Mouse (Mus musculus): ENCODE results near the gene Adamts7. TPM values are rescaled to one million over a fixed set of nuclear protein-coding genes. Genes with fewer than 3 reads are reported as not detected.

Gene Adamts7
- total and polyA plus RNA-seq, 2 experiments from 2014 or later = 8.3 to 34.4 TPM

- TF ChIP-seq CTCF (IDR thresholded peaks at IDR 0.05; ENCODE audit: low read depth) (no peak), EP300 (IDR thresholded peaks at IDR 0.05; ENCODE audit: low read depth) (no peak)
- Histone ChIP-seq H3K9me3 (replicated peaks; ENCODE audit: control insufficient read depth, low read length) (no peaks in the 10 kb centered on the region), H3K4me3 (ENCODE audit: low read depth, low read length) (no peak overlapping the region), H3K9ac (replicated peaks; ENCODE audit: low read depth, low read length) (no peak overlapping the region), H3K27ac (ENCODE audit: low read depth) (no peak overlapping the region), H3K4me2 (ENCODE audit: low read depth, low read length) (no peak overlapping the region), H3K36me3 (replicated peaks; ENCODE audit: control insufficient read depth, insufficient read depth, low read length) (peaks cover 26% of the 10 kb centered on the region), H3K4me1 (ENCODE audit: control insufficient read depth, insufficient read depth) (peaks cover 20% of the 10 kb centered on the region), H3K27me3 (ENCODE audit: control insufficient read depth, insufficient read depth, low read length) (no peaks in the 10 kb centered on the region)
- WGBS = 47% methylated on average over 4 of the region's 4 CpGs
- DNase-seq (ENCODE audit: low spot score) = no peak
- no peak for ATAC-seq (ENCODE audit: insufficient read depth, low read depth)
Observed at GRCm38 (mm10) chr9:90169965-90170364, 7.1 kb downstream of the Adamts7 start.

GRCm38 (mm10) chr9:90171421-90171820 is 8.6 kb downstream of the Adamts7 start:
- Histone ChIP-seq H3K36me3 (replicated peaks; ENCODE audit: control insufficient read depth, insufficient read depth, low read length) (peaks cover 29% of the 10 kb centered on the region), H3K27ac (ENCODE audit: low read depth) (no peak overlapping the region), H3K9me3 (replicated peaks; ENCODE audit: control insufficient read depth, low read length) (no peaks in the 10 kb centered on the region), H3K27me3 (ENCODE audit: control insufficient read depth, insufficient read depth, low read length) (no peaks in the 10 kb centered on the region), H3K9ac (replicated peaks; ENCODE audit: low read depth, low read length) (no peak overlapping the region), H3K4me2 (ENCODE audit: low read depth, low read length) (no peak overlapping the region), H3K4me3 (ENCODE audit: low read depth, low read length) (no peak overlapping the region), H3K4me1 (ENCODE audit: control insufficient read depth, insufficient read depth) (peaks cover 8% of the 10 kb centered on the region; the same call in 1 of the 2 replicates)
- WGBS = 92% methylated on average over 19 of the region's 19 CpGs
- TF ChIP-seq CTCF (IDR thresholded peaks at IDR 0.05; ENCODE audit: low read depth) (no peak), EP300 (IDR thresholded peaks at IDR 0.05; ENCODE audit: low read depth) (no peak)
- ATAC-seq (ENCODE audit: insufficient read depth, low read depth) = no peak
- no peak for DNase-seq (ENCODE audit: low spot score)

GRCm38 (mm10) chr9:90172528-90173321 is 9.9 kb downstream of the Adamts7 start:
- no peak overlapping the region for H3K9ac ChIP-seq (replicated peaks; ENCODE audit: low read depth, low read length)
- no peaks in the 10 kb centered on the region for H3K4me1 ChIP-seq (ENCODE audit: control insufficient read depth, insufficient read depth)
- 74% methylated on average over 8 of the region's 8 CpGs for WGBS
- H3K27ac ChIP-seq (ENCODE audit: low read depth) = no peak overlapping the region
- no peak overlapping the region for H3K4me3 ChIP-seq (ENCODE audit: low read depth, low read length)
- no peak for DNase-seq (ENCODE audit: low spot score)
- H3K36me3 ChIP-seq (replicated peaks; ENCODE audit: control insufficient read depth, insufficient read depth, low read length) = peaks cover 39% of the 10 kb centered on the region
- TF ChIP-seq CTCF (IDR thresholded peaks at IDR 0.05; ENCODE audit: low read depth) = no peak
- TF ChIP-seq EP300 (IDR thresholded peaks at IDR 0.05; ENCODE audit: low read depth) = no peak
- no peak for ATAC-seq (ENCODE audit: insufficient read depth, low read depth)
- no peaks in the 10 kb centered on the region for H3K27me3 ChIP-seq (ENCODE audit: control insufficient read depth, insufficient read depth, low read length)
- no peaks in the 10 kb centered on the region for H3K9me3 ChIP-seq (replicated peaks; ENCODE audit: control insufficient read depth, low read length)
- no peak overlapping the region for H3K4me2 ChIP-seq (ENCODE audit: low read depth, low read length)

- Histone ChIP-seq H3K27ac (ENCODE audit: low read depth) (no peak overlapping the region), H3K27me3 (ENCODE audit: control insufficient read depth, insufficient read depth, low read length) (no peaks in the 10 kb centered on the region), H3K9me3 (replicated peaks; ENCODE audit: control insufficient read depth, low read length) (no peaks in the 10 kb centered on the region), H3K4me2 (ENCODE audit: low read depth, low read length) (no peak overlapping the region), H3K4me1 (ENCODE audit: control insufficient read depth, insufficient read depth) (no peaks in the 10 kb centered on the region), H3K9ac (replicated peaks; ENCODE audit: low read depth, low read length) (no peak overlapping the region), H3K4me3 (ENCODE audit: low read depth, low read length) (no peak overlapping the region), H3K36me3 (replicated peaks; ENCODE audit: control insufficient read depth, insufficient read depth, low read length) (peaks cover 45% of the 10 kb centered on the region)
- 83% methylated on average over 3 of the region's 3 CpGs for WGBS
- TF ChIP-seq EP300 (IDR thresholded peaks at IDR 0.05; ENCODE audit: low read depth) = no peak
- no peak for TF ChIP-seq CTCF (IDR thresholded peaks at IDR 0.05; ENCODE audit: low read depth)
- ATAC-seq (ENCODE audit: insufficient read depth, low read depth) (no peak), DNase-seq (ENCODE audit: low spot score) (no peak)
Observed at GRCm38 (mm10) chr9:90173330-90173729, 10.5 kb downstream of the Adamts7 start.

GRCm38 (mm10) chr9:90179409-90179808 is 16.5 kb downstream of the Adamts7 start:
- Histone ChIP-seq H3K9ac (replicated peaks; ENCODE audit: low read depth, low read length) (no peak overlapping the region), H3K27ac (ENCODE audit: low read depth) (no peak overlapping the region), H3K4me2 (ENCODE audit: low read depth, low read length) (no peak overlapping the region), H3K4me1 (ENCODE audit: control insufficient read depth, insufficient read depth) (peaks cover 22% of the 10 kb centered on the region), H3K9me3 (replicated peaks; ENCODE audit: control insufficient read depth, low read length) (no peaks in the 10 kb centered on the region), H3K4me3 (ENCODE audit: low read depth, low read length) (no peak overlapping the region), H3K36me3 (replicated peaks; ENCODE audit: control insufficient read depth, insufficient read depth, low read length) (peaks cover 46% of the 10 kb centered on the region), H3K27me3 (ENCODE audit: control insufficient read depth, insufficient read depth, low read length) (no peaks in the 10 kb centered on the region)
- TF ChIP-seq EP300 (IDR thresholded peaks at IDR 0.05; ENCODE audit: low read depth) = no peak
- no peak for TF ChIP-seq CTCF (IDR thresholded peaks at IDR 0.05; ENCODE audit: low read depth)
- no peak for ATAC-seq (ENCODE audit: insufficient read depth, low read depth)
- 85% methylated on average over 5 of the region's 5 CpGs for WGBS
- DNase-seq (ENCODE audit: low spot score) = no peak
